Mouse (Mus musculus): Measurements from ENCODE around the gene Rprd1b. TPM values are rescaled to one million over a fixed set of nuclear protein-coding genes. Genes with fewer than 3 reads are reported as not detected.

Rprd1b gene
- polyA plus RNA-seq, 1 experiment, result 11.6 TPM

DNA sequence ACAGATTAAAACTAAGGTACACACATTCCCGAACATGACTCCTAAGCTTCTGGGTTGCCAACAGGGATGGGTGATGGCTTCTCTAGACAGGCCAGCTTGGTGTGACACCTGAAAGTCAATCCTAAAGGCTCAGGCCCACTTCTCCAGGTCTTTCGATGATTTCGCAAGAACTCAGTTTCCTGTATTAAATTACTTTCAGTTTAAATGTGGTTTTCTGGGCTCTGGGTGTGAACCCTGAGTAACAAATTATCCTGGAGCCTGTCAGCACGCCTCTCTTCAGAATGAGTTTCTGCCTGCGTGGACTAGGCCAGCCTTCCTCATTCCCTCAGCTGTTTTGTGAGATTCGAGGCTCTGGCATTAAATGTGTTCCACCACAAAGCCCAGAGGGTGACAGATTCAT is 134.7 kb downstream of the Rprd1b start:
- no peaks in the 10 kb centered on the region for H3K36me3 ChIP-seq (ENCODE audit: control insufficient read depth, insufficient read depth)
- no peak overlapping the region for H3ac ChIP-seq (ENCODE audit: control insufficient read depth, insufficient read length)
- TF ChIP-seq TCF12 (IDR thresholded peaks at IDR 0.05; ENCODE audit: insufficient read depth, poor library complexity, severe bottlenecking), result peak; percentile 2
- TF ChIP-seq CEBPB (IDR thresholded peaks at IDR 0.05; ENCODE audit: insufficient read depth, poor library complexity, severe bottlenecking), result peak; percentile 95
- no peak for TF ChIP-seq TCF3 (IDR thresholded peaks at IDR 0.05; ENCODE audit: insufficient read length, low read depth)
- peak overlapping the region; percentile 16 for H3K4me2 ChIP-seq (ENCODE audit: low read depth)
- no peaks in the 10 kb centered on the region for H3K79me2 ChIP-seq (ENCODE audit: control insufficient read depth, insufficient read depth)
- H3K27me3 ChIP-seq (ENCODE audit: control insufficient read depth, insufficient read depth, insufficient read length), result no peaks in the 10 kb centered on the region
- no peak overlapping the region for H3K4me3 ChIP-seq

DNA sequence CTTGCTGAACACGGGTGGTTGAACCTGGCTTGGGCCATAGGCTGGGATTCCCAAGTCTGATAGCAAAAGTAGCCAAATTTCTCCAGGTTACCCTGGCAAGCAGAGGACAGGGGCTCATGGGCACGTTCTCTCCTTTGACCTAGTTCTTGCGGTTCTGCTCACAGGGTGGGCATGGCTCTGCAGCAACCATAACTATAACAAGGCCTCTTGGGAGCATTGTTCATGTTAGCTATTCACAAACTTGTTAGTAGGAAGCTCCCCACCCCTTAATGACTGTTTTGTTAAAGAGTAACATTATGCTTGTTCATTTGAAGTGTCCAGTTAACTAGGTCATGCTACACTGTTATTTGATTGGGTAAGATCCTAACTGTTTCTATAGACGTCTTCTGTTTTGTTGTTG is 137.5 kb downstream of the Rprd1b start:
- H3K27me3 ChIP-seq (ENCODE audit: control insufficient read depth, insufficient read depth, insufficient read length), result no peaks in the 10 kb centered on the region
- TF ChIP-seq TCF12 (IDR thresholded peaks at IDR 0.05; ENCODE audit: insufficient read depth, poor library complexity, severe bottlenecking) (no peak), POLR2AphosphoS2 (IDR thresholded peaks at IDR 0.05; ENCODE audit: insufficient read length, low read depth) (no peak), SRF (IDR thresholded peaks at IDR 0.05; ENCODE audit: control insufficient read depth, insufficient read length, low read depth) (no peak), MYOD1 (IDR thresholded peaks at IDR 0.05; ENCODE audit: control insufficient read depth in 1 of 3, insufficient read length in 2 of 3, low read depth in 2 of 3) (no peak), USF1 (IDR thresholded peaks at IDR 0.05; ENCODE audit: low read depth) (no peak), TCF3 (IDR thresholded peaks at IDR 0.05; ENCODE audit: insufficient read length, low read depth) (no peak), REST (IDR thresholded peaks at IDR 0.05; ENCODE audit: insufficient read depth, insufficient read length) (no peak), POLR2A (IDR thresholded peaks at IDR 0.05; ENCODE audit: insufficient read length, low read depth) (no peak), MAX (IDR thresholded peaks at IDR 0.05; ENCODE audit: low read depth) (no peak), MYOG (IDR thresholded peaks at IDR 0.05; ENCODE audit: control insufficient read depth in 1 of 3, insufficient read depth in 1 of 3, insufficient read length in 2 of 3, low read depth in 2 of 3) (no peak)
- H3K79me2 ChIP-seq (ENCODE audit: control insufficient read depth, insufficient read depth), result no peaks in the 10 kb centered on the region
- no peak overlapping the region for H3K4me2 ChIP-seq (ENCODE audit: low read depth)
- no peak overlapping the region for H3K4me3 ChIP-seq
- no peak overlapping the region for H3ac ChIP-seq (ENCODE audit: control insufficient read depth, insufficient read length)
- H3K36me3 ChIP-seq (ENCODE audit: control insufficient read depth, insufficient read depth), result no peaks in the 10 kb centered on the region

DNA sequence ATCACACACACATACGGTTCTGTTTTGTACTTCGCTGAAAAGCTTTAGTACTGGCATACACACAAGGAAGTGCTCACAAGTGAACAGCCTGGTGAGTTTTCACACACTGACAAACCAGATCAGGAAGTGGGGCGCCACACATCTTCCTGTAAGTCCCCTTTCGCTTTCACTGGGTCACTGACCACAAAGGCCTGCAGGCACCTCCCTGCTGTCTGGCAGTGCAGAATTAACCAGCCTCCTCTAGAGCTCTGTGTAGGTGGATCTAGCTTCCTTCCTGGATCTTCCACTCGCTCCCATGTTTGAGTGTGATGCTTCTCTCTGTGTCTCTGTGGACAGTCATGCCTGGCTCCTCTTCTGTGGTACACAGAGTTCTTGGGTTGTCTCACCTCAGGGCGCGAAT is 138.3 kb downstream of the Rprd1b start:
- H3K79me2 ChIP-seq (ENCODE audit: control insufficient read depth, insufficient read depth), result no peaks in the 10 kb centered on the region
- H3K27me3 ChIP-seq (ENCODE audit: control insufficient read depth, insufficient read depth, insufficient read length), result no peaks in the 10 kb centered on the region
- TF ChIP-seq MYOD1 (IDR thresholded peaks at IDR 0.05; ENCODE audit: control insufficient read depth in 1 of 3, insufficient read length in 2 of 3, low read depth in 2 of 3), result no peak
- TF ChIP-seq TCF12 (IDR thresholded peaks at IDR 0.05; ENCODE audit: insufficient read depth, poor library complexity, severe bottlenecking), result no peak
- no peak for TF ChIP-seq REST (IDR thresholded peaks at IDR 0.05; ENCODE audit: insufficient read depth, insufficient read length)
- no peak for TF ChIP-seq MYOG (IDR thresholded peaks at IDR 0.05; ENCODE audit: control insufficient read depth in 1 of 3, insufficient read depth in 1 of 3, insufficient read length in 2 of 3, low read depth in 2 of 3)
- no peak for TF ChIP-seq POLR2A (IDR thresholded peaks at IDR 0.05; ENCODE audit: insufficient read length, low read depth)
- no peak for TF ChIP-seq POLR2AphosphoS2 (IDR thresholded peaks at IDR 0.05; ENCODE audit: insufficient read length, low read depth)
- TF ChIP-seq TCF3 (IDR thresholded peaks at IDR 0.05; ENCODE audit: insufficient read length, low read depth), result no peak
- H3K4me3 ChIP-seq, result no peak overlapping the region
- no peaks in the 10 kb centered on the region for H3K36me3 ChIP-seq (ENCODE audit: control insufficient read depth, insufficient read depth)
- no peak overlapping the region for H3ac ChIP-seq (ENCODE audit: control insufficient read depth, insufficient read length)
- peak overlapping the region; percentile 64 for H3K4me2 ChIP-seq (ENCODE audit: low read depth)

DNA sequence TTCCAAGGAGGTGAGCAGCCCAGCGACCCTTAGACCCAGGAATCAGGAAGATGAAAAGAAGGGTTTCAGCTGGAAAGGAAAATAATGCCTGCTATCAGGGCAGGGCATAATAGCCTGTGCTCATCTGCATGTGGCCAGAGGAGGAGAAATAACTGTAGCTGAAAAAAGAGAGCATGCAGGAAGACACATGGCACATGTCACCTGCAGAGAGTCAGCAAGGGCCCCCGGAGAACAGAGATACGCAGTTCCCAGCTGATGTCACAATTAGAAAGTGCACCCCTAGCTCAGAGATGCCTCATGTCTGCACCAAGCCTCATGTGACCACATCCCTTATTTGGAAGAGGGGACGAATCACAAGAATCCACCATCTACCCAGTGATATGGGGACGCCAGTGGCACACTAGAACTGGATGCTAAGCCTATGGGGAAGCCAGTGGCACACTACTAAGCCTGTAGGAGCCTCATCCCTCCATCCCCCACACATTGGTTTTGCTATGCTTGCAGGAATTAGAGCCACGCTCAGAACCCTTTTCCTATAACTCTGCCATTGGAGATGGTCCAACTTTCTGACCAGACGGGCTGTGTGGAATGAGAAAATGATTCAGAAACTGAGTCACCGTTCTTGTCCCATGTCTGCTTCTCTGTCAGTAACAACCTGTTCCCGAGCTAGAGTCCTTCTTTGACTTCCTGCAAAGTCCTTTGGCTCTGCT is 139.4 kb downstream of the Rprd1b start:
- Histone ChIP-seq H3K36me3 (ENCODE audit: control insufficient read depth, insufficient read depth) (no peaks in the 10 kb centered on the region), H3K4me3 (no peak overlapping the region), H3K79me2 (ENCODE audit: control insufficient read depth, insufficient read depth) (no peaks in the 10 kb centered on the region), H3K27me3 (ENCODE audit: control insufficient read depth, insufficient read depth, insufficient read length) (no peaks in the 10 kb centered on the region), H3ac (ENCODE audit: control insufficient read depth, insufficient read length) (no peak overlapping the region), H3K4me2 (ENCODE audit: low read depth) (peak overlapping the region; percentile 64)
- TF ChIP-seq MYOD1 (IDR thresholded peaks at IDR 0.05; ENCODE audit: control insufficient read depth in 1 of 3, insufficient read length in 2 of 3, low read depth in 2 of 3) (no peak), USF1 (IDR thresholded peaks at IDR 0.05; ENCODE audit: low read depth) (peak; percentile 90), MYOG (IDR thresholded peaks at IDR 0.05; ENCODE audit: control insufficient read depth in 1 of 3, insufficient read depth in 1 of 3, insufficient read length in 2 of 3, low read depth in 2 of 3) (no peak), E2F4 (IDR thresholded peaks at IDR 0.05; ENCODE audit: insufficient read depth) (no peak), TCF12 (IDR thresholded peaks at IDR 0.05; ENCODE audit: insufficient read depth, poor library complexity, severe bottlenecking) (no peak), POLR2A (IDR thresholded peaks at IDR 0.05; ENCODE audit: insufficient read length, low read depth) (no peak), POLR2AphosphoS2 (IDR thresholded peaks at IDR 0.05; ENCODE audit: insufficient read length, low read depth) (no peak), REST (IDR thresholded peaks at IDR 0.05; ENCODE audit: insufficient read depth, insufficient read length) (no peak), CEBPB (IDR thresholded peaks at IDR 0.05; ENCODE audit: insufficient read depth, poor library complexity, severe bottlenecking) (peak; percentile 49; the same call in 1 of the 2 replicates), TCF3 (IDR thresholded peaks at IDR 0.05; ENCODE audit: insufficient read length, low read depth) (no peak), SRF (IDR thresholded peaks at IDR 0.05; ENCODE audit: control insufficient read depth, insufficient read length, low read depth) (peak; percentile 87)

DNA sequence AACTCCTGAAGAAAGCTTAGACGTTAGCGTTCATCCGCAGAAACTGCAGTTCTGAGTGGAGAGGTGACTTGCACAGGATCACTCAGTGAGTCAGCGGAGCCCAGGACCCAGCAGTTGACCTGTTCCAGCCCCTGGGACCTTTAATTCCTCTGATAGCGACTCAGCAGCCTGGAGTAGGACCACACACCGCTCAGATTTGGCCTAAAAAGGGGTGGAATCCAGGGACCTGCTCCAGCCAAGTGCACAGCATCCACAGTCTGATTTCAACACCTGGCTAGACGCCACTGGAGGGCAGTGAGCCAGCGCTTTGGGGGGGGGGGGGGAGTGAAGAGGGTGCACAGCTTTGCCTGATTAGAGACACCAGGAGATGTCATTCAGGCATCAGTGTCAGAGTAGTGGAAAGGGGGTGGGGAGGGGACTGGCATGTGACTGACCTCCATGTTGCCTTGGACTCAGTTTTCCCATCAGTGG is 140.5 kb downstream of the Rprd1b start:
- Histone ChIP-seq H3K79me2 (ENCODE audit: control insufficient read depth, insufficient read depth) (no peaks in the 10 kb centered on the region), H3K4me2 (ENCODE audit: low read depth) (peak overlapping the region; percentile 64), H3K36me3 (ENCODE audit: control insufficient read depth, insufficient read depth) (no peaks in the 10 kb centered on the region)

More for the DNA sequence above, 140.5 kb downstream of the Rprd1b start:
- Histone ChIP-seq H3K4me3 (no peak overlapping the region), H3K27me3 (ENCODE audit: control insufficient read depth, insufficient read depth, insufficient read length) (no peaks in the 10 kb centered on the region), H3ac (ENCODE audit: control insufficient read depth, insufficient read length) (no peak overlapping the region)
- TF ChIP-seq POLR2AphosphoS2 (IDR thresholded peaks at IDR 0.05; ENCODE audit: insufficient read length, low read depth) (no peak), CEBPB (IDR thresholded peaks at IDR 0.05; ENCODE audit: insufficient read depth, poor library complexity, severe bottlenecking) (no peak), TCF3 (IDR thresholded peaks at IDR 0.05; ENCODE audit: insufficient read length, low read depth) (no peak), REST (IDR thresholded peaks at IDR 0.05; ENCODE audit: insufficient read depth, insufficient read length) (no peak), SRF (IDR thresholded peaks at IDR 0.05; ENCODE audit: control insufficient read depth, insufficient read length, low read depth) (no peak), MYOG (IDR thresholded peaks at IDR 0.05; ENCODE audit: control insufficient read depth in 1 of 3, insufficient read depth in 1 of 3, insufficient read length in 2 of 3, low read depth in 2 of 3) (no peak), TCF12 (IDR thresholded peaks at IDR 0.05; ENCODE audit: insufficient read depth, poor library complexity, severe bottlenecking) (no peak), MAX (IDR thresholded peaks at IDR 0.05; ENCODE audit: low read depth) (no peak), USF1 (IDR thresholded peaks at IDR 0.05; ENCODE audit: low read depth) (no peak), E2F4 (IDR thresholded peaks at IDR 0.05; ENCODE audit: insufficient read depth) (no peak), MYOD1 (IDR thresholded peaks at IDR 0.05; ENCODE audit: control insufficient read depth in 1 of 3, insufficient read length in 2 of 3, low read depth in 2 of 3) (no peak), POLR2A (IDR thresholded peaks at IDR 0.05; ENCODE audit: insufficient read length, low read depth) (no peak)
